Mouse (Mus musculus) mesoderm, embryonic 11.5 days (tissue): ENCODE measurements at regions not wholly inside any gene's neighbourhood (a gene's known extent, or its start where the extent isn't known, plus 50 kb on each side); places are given as distances from the start of the nearest gene placed in this dataset.

Experiments used
- DNase-seq: peaks from one replicate; pipeline ENCODE4 v3.0.0-alpha.2; 2012; ENCODE audit warnings: low read depth, low spot score

- DNase-seq: no peak
These were observed 247.6 kb upstream of the Habp2 start for GRCm38 (mm10) chr19:56039091-56040004.

GRCm38 (mm10) chr19:56041930-56042329, 245.0 kb upstream of the Habp2 start:
- DNase-seq: no peak

- DNase-seq: no peak
These were observed 240.1 kb upstream of the Habp2 start for GRCm38 (mm10) chr19:56046784-56047390.

GRCm38 (mm10) chr19:56054186-56054585, 232.8 kb upstream of the Habp2 start:
- DNase-seq: no peak

GRCm38 (mm10) chr19:56056397-56056796, 230.5 kb upstream of the Habp2 start:
- DNase-seq: no peak

DNA sequence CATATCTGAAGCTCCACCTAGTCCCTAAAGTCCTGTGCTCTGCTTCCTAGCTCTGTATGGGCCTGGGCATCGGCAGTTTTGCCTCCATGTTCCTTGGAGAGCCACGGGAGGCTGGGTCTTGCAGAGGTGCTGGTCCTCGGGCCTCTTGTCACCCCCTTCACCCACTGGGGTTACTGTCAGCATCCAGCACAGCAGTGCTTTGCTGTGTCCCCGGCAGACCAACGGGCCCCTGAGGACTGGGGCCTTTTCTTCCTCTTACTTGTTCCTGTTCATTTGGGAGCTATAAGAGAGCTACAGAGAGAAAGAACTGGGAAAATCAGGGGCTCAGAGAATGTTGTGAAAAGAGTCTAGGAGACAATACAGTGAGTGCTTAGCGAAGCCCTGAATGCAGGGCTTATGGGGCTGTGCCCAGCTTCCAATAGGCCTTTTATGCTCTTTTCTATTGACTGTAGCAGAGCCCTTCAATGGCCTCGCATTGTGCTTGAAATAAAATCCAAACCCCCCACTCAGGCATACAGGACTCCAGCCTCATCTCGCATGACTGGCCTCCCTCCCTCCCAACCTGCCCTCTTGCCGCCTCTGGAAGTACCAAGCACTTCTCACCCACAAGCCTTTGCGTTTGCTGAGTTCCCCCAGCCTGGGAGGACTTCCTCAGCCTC, 224.9 kb upstream of the Habp2 start:
- peak; percentile 68 for DNase-seq

GRCm38 (mm10) chr19:56063099-56063498, 223.8 kb upstream of the Habp2 start:
- DNase-seq: no peak

- DNase-seq: no peak
These were observed 221.2 kb upstream of the Habp2 start for GRCm38 (mm10) chr19:56065730-56066129.

DNA sequence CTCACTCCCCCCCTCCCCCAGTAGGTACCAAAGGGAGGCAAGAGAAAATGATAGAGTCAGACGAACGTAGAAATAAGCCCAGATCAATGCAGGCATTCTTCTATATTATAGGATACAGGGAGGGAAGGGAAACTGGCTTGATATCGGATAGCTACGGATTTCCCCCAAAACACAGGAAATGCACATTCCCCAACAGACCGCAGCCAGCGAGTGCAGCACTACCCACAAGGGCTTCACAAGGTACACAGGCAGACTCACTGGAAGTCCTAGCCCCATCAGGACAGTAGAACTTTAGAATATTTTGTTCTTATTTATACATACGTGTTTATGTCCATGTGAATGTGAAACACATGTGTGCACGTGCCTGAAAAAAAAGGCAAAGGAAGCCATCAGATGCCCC, 218.8 kb upstream of the Habp2 start:
- no peak for DNase-seq

- no peak for DNase-seq
These were observed 218.1 kb upstream of the Habp2 start for GRCm38 (mm10) chr19:56068854-56069253.

- peak; percentile 51 for DNase-seq
These were observed 217.7 kb upstream of the Habp2 start for GRCm38 (mm10) chr19:56069266-56069665.

DNA sequence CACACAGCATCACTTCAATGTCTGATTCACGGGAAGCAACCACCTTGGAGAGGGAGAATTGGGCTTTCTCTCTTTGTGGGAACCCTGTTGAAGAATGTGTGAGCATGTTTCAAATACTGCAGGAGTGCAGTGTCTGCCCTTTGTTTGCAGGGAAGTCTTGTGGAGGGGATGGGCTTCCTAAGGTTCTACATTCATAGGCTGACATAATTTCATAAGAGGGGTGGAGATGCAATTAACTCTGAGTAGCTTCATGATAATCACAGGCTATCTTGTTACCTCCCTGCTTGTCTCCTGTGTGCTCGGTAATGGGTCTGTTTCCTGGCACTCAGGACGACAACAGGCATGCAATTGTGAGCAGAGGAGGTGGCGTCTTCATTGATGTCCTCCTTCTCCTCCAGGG, 215.6 kb upstream of the Habp2 start:
- no peak for DNase-seq

DNA sequence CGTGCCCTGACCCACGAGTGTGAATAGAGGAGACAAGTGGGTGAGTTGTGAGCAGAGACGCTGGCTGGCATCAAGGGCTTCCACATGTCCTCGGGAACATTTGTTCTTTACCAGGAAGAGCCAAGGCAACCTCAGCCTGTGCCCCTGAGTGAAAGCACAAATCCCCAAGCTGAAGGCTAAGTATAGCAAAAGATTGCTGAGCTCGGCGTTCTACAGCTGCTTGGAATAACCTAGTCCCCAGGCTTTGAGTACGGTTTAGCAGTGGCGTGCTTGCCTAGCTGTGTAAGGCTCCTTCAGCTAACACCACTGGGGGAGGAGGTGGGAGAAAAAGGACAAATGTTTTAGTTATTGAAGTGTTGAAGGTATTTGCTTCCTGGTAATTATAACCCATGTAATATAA, 210.8 kb upstream of the Habp2 start:
- DNase-seq: no peak

DNA sequence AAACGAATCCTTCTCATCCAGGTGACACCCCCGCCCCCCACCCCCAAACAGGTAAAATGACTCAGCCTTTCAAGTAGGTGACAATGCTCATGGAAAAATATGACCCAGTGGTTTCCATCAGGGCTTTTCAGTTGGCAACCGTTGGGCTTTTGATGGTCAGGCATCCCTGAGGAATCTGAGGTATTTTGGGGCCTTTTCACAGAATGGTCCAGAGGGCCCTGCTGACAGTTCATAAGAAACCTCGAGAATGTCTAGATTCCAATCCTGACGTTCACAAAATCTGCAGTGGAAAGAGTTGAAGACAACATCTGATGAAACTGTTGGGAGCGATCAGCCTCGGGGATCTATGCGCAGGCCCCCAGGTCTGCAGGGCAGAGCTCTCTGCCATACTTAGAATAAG, 209.4 kb upstream of the Habp2 start:
- DNase-seq: no peak

DNA sequence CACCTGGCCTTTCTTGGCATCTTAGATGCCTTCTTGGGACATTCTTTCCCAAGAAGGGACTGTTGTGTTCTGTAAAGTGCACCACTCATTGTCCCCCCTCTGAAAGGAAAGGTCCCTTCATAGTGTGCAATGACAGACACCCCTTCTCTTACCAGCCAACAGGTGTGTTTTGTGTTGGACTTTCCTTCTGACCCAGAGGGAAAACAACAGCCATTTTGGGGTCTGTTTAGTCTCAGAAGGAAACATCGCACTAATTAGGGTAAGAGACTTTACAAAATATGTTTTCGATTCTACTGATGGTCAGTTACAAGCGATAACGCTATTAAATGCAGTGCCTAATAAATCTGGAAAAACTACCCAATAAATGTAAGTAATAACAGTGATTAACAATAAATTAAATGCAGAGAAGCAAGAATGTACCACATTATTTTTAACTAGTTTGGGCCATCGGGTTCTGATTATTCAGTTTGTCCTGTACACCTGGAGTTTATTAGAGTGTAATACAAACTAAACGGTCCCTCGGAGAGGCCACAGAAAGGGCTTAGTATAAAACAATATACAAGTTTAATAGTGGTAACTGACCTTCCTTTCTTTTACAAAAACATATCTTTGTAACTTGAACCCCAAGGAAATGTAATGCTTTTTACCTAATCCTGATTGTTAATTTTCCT, 200.4 kb upstream of the Habp2 start:
- DNase-seq: no peak

- no peak for DNase-seq
These were observed 199.8 kb upstream of the Habp2 start for GRCm38 (mm10) chr19:56087127-56087526.

DNA sequence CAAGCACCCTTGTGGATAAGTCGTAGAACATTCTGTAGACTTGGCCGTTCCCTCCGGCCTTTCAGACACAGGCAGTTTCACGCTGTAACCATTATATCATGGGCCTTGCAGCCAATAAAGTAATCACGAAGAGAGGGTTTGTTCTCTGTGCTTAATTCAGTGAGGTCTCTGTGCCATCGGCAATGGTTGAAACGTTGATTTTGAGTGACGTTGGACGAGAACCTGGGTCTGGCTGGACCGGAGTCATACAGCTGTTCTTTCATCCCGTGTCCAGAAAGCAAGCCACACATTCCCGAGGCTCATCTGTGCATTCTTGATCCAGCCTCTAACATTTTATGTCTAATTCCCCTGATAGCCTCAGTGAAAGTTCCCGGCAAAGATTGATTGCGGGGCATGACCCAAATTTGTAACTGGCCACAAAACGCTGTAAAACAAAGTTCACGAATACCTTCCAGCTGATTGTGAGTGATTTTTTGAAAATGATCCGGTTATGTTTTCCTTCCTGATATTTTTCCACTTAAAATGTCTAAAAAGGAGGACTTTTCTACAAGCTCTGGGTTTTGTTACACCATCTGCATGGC, 197.1 kb upstream of the Habp2 start:
- DNase-seq: peak; percentile 66

DNA sequence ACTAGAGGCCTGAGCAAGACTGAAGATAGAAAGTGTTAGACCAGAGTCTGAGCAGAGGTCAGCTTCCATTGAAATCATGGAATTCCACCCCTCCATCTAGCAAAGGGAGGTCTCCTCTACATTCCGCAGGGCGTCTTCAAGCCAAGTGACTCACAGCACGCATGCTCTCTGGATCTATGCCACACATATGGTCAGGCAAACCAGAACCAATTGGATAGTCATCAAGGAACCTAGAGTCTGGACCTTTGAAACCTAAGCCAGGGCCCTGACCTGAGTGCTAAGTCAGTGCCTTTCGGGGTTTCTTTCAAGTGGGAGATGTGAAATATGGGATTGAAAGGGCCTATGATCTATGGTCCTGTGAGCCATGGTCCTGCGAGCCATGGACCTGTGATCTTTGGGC, 195.4 kb upstream of the Habp2 start:
- no peak for DNase-seq

- no peak for DNase-seq
These were observed 191.1 kb upstream of the Habp2 start for GRCm38 (mm10) chr19:56095873-56096272.

DNA sequence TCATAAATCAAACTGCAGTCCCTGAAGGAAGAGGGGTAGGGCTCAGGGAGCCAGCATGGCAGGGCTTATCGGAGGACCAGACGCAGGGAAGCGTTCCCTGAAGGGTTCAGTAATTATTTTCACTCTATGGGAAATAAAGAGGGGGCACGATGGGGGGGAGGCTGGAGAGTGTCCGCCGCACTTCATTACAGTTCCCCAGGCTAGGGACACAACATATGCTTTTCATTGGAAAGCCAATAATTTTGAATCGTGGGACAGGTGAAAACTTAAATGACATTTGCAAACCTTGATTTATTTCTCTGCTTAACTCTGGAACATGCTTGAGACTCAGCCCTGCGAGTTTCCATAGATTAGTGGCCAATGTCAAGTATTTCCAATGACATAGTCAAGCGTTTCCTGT, 187.2 kb upstream of the Habp2 start:
- DNase-seq: peak; percentile 54

DNA sequence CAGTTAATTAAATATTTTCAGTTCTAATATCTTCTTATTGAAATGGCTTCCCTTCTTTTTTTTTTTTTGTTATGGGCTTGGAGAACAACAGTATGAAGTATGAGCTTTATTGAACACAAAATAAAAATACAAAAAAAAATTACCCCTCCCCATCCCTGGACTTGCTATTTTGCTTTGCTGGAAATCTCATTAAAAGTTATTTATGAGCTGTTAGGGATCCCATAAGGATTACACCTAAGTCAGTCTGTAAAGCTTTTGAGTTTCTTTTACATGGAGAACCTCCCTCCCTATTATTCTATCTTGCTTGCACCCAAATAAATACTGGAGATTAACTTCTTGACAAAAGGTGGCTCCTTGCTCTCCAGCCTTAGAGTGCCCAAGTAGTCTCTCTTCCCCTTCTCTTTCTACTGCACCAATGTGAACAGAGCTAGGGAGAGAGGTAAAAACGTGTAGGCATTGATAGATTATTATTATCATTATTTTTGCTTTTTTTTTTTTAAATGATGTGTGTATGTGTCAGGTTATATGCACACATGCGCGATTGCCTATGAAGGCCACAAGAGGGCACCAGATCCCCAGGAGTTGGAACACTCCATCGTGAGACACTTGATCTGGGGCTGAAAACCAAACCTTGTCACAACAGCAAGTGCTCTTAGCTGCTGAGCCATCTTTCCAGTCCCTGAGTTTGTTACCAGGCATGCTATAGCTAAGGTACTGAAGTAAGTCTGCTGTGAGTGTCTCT, 186.6 kb upstream of the Habp2 start:
- no peak for DNase-seq
